In the genomic region with DNA sequence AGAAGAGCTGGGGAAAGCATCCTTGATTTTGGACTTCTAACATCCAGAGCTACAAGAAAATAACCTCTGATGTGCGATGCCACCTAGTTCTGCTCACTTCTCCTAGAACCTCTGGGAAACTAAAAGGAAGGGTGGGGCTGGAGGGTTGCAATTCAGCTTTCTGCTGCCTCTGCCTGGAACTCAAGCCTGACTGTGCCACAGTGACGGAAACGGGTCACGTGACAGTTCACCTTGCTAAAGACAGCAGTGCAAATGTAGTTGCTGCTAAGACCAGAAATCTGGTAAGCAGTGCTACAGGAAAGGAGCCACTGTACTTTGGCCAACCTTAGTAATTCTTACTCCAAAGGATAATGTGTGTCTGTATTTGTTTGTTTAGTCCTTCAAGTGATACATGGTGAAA, we compare ENCODE assay signal across 27 mouse cellular contexts. TPM values are rescaled to one million over a fixed set of nuclear protein-coding genes. Genes with fewer than 3 reads are reported as not detected.
"Had no signal": no experiment of that assay in that cellular context is flagged by ENCODE, and none has a peak within 500 bp of the region (broad histone marks: within the 10 kb centered on the region; RNA-seq: fewer than 3 reads in every experiment).

No protein-coding gene starts in this region.

- H3K9ac ChIP-seq: liver, postnatal 0 days; lung, embryonic 15.5 days; midbrain, embryonic 12.5 days; neural tube, embryonic 13.5 days; neural tube, embryonic 15.5 days; stomach, embryonic 15.5 days had no signal

- ATAC-seq: liver, postnatal 0 days; lung, postnatal 0 days; midbrain, embryonic 16.5 days had no signal

- H3K4me3 ChIP-seq: lung, embryonic 15.5 days; midbrain, embryonic 10.5 days; midbrain, embryonic 12.5 days; myocyte; neural tube, embryonic 13.5 days; neural tube, embryonic 15.5 days; stomach, embryonic 15.5 days had no signal

- H3K27ac ChIP-seq: lung, embryonic 15.5 days; macrophage; midbrain, embryonic 10.5 days; midbrain, embryonic 12.5 days; neural tube, embryonic 13.5 days; neural tube, embryonic 15.5 days; stomach, embryonic 15.5 days; stomach, postnatal 0 days had no signal

- H3K36me3 ChIP-seq: lung, embryonic 15.5 days; midbrain, embryonic 10.5 days; midbrain, embryonic 12.5 days; neural tube, embryonic 13.5 days; neural tube, embryonic 15.5 days; stomach, embryonic 15.5 days had no signal

- H3K9me3 ChIP-seq: lung, embryonic 15.5 days; midbrain, embryonic 10.5 days; midbrain, embryonic 12.5 days; neural tube, embryonic 13.5 days; neural tube, embryonic 15.5 days; stomach, embryonic 15.5 days had no signal

- DNase-seq: liver, postnatal 0 days; lung, adult 2 months; lung, postnatal 14 days; lung, postnatal 36 days; midbrain, embryonic 14.5 days; retina, postnatal 1 day; right cerebral cortex, adult 18-20 months; right cerebral cortex, postnatal 14 days; thymus, adult 2 months; thymus, postnatal 25 days; thymus, postnatal 4 days had no signal

- H3K4me2 ChIP-seq: lung, embryonic 15.5 days; midbrain, embryonic 12.5 days; neural tube, embryonic 13.5 days; neural tube, embryonic 15.5 days; stomach, embryonic 15.5 days had no signal

RNA-seq across cellular contexts. Expression of a gene that starts 3.7 kb away (rescaled TPM):
- total RNA-seq: megakaryocyte progenitor cell, adult 5-6 weeks; megakaryocyte-erythroid progenitor cell, adult 5-6 weeks had no signal
- polyA plus RNA-seq: lung, adult 2 months; macrophage; midbrain, embryonic 10.5 days; midbrain, embryonic 12.5 days; myocyte; neural tube, embryonic 11.5 days; neural tube, embryonic 13.5 days; spleen, adult 2 months; thymus, adult 2 months; urinary bladder, adult 2 months had no signal

RNA-seq across cellular contexts. Expression of a gene that starts 37.4 kb away (rescaled TPM):
- total RNA-seq: megakaryocyte-erythroid progenitor cell, adult 5-6 weeks had no signal
- polyA plus RNA-seq: macrophage, myocyte had no signal
